Mouse (Mus musculus) adrenal gland, postnatal 36 days (tissue): Measurements from ENCODE around the gene Ccdc182. TPM values are rescaled to one million over a fixed set of nuclear protein-coding genes. Genes with fewer than 3 reads are reported as not detected.

Source experiments
- DNase-seq, 2 experiments: peaks; one replicate each; pipeline ENCODE4 v3.0.0; 2021; ENCODE audit warnings: mixed read lengths in 1 of 2
- total RNA-seq, 2 experiments: library from RNA; stranded (reverse); gene quantifications; 2 replicates each; pipeline ENCODE4 v1.2.3; 2021

Gene Ccdc182
- total RNA-seq, 2 experiments from 2014 or later = not detected

GRCm38 (mm10) chr11:88328813-88329595 is 35.1 kb downstream of the Ccdc182 start:
- DNase-seq = no peak

- DNase-seq = peak; percentile 79 to 86
Measured at GRCm38 (mm10) chr11:88330799-88331198, 36.9 kb downstream of the Ccdc182 start.

- DNase-seq = no peak
Measured at GRCm38 (mm10) chr11:88331722-88332121, 37.9 kb downstream of the Ccdc182 start.

- DNase-seq = peak; percentile 31 to 43
Measured at GRCm38 (mm10) chr11:88332309-88332934, 38.6 kb downstream of the Ccdc182 start.

GRCm38 (mm10) chr11:88334893-88335292 is 41.0 kb downstream of the Ccdc182 start:
- DNase-seq = no peak

GRCm38 (mm10) chr11:88337926-88338325 is 44.1 kb downstream of the Ccdc182 start:
- no peak for DNase-seq

Other genes with a start within 250 kb of the Ccdc182 start
- gene Srsf1, start 246.7 kb upstream of the Ccdc182 start, total RNA-seq = 100 to 1,000 TPM; 212 to 243 TPM
- gene Vezf1, start 225.8 kb upstream of the Ccdc182 start, total RNA-seq = 10 to 100 TPM; 49.3 to 50.9 TPM
- gene Cuedc1, start 196.0 kb upstream of the Ccdc182 start, total RNA-seq = 10 to 100 TPM; 46.9 to 53.4 TPM
- gene Mrps23, start 89.7 kb upstream of the Ccdc182 start, total RNA-seq = 100 to 1,000 TPM; 151 to 216 TPM